Mouse (Mus musculus): ENCODE results near the gene Adam30.

Gene Adam30

DNA sequence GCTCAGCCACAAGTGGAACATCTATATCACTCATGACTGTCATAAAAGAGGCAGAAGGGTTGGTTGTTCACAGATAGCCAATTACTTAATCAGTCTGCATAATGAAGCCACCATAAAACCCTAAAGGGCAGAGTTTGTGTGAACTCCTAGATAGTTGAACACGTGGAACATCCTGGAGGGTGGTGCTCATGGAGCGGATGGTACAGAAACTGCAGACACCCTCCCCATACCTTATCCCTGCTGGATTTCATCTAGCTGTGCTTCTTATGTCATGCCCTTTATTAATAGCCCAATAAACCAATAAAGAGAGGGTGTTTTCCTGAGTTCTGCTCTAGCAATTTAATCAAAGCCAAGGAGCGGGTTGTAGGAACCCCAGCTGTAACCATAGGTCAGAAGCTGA, 27.3 kb downstream of the Adam30 start:
- no peak for DNase-seq

DNA sequence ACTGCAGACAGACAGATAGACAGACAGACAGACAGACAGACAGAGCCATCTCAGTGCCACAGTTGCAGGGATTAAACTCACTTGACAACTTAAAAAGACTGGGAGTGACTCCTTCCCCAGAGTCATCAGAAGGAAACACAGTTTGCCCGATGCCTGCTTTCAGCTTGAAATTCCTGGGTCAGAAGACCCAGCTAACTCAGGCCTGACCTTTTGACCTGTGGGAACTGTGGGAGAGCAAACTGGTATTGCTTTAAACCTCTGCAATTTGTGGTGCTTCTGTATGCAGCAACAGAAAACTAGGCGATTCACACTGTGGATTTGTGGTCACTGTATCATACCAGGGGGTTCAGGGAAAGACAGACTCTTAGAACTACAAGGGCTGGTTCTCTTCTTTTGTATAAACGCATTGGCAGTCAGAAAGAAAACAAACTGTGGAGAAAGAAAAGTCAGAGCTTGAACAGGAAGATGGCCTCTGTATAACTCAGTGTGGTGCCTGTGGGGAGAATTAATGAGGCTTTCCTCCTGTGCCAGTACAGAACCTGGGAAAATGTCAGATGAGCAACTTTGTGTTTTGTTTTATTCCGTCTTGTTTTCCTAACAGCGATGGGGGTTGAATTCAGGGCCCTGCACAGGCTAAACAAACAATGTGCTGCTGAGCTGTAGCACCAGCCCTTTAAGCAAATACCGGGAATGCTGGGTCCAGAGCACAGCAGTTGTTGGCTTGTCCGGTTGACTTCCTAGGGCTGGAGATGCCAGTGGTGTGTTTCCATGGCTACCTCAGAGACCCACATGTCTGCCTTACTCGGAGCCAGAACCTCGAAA, 37.5 kb downstream of the Adam30 start:
- peak; percentile 5 for DNase-seq

DNA sequence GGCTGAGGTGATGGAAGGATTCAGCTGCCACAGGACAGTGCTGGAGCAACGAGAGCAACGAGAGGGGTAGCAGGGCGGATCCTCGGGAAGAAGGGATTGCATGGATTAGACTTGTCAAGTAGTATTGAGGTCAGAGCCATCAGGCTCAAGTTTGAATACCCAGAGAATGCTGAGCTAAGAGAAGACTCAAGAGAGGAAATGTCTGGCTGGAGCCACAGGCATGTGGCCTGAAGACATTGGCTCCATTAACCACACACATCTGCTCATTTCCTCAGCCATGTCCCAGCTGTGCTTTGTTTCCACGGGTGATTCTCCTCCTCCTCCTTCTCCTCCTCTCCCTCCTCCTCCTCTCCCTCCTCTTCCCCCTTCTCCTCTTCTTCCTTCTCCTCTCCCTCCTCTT, 39.3 kb downstream of the Adam30 start:
- DNase-seq: no peak

DNA sequence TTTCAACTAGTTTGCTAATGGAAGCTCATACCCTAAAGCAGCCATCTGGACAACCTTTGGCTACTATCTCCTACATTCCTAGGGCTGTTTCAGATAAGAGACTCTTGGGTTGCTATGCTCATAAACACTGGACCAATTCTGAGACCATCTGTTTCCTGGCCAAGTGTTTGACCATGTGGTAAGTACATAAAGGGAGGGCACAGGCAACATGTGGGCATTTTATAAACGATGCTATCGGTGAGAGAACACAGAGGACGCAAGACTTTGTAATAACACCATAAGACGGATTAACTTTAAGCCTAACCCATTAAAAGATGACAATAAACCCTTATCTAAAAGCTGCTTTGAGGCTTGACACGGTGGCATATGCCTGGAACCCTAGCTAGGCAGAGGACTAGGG, 42.9 kb downstream of the Adam30 start:
- DNase-seq: no peak

DNA sequence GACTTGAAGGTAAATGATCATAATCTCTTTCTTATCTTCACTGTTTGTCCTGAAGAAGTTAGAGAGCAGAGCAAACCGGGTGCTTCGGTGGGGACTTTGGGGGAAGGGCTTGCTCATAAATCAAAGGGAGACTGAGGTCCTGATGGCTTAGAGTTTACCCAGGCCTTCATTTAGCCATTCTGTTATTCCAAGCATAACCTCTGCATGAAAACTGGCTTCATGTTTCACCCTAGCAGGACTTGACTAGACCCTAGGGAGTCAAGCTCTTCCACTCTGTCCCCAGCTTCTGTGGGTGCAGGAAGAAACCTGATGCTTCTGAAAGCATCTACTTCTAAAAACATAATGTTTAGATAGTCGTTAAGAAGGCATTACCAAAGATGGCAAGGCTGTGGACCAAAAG, 46.5 kb downstream of the Adam30 start:
- no peak for DNase-seq

DNA sequence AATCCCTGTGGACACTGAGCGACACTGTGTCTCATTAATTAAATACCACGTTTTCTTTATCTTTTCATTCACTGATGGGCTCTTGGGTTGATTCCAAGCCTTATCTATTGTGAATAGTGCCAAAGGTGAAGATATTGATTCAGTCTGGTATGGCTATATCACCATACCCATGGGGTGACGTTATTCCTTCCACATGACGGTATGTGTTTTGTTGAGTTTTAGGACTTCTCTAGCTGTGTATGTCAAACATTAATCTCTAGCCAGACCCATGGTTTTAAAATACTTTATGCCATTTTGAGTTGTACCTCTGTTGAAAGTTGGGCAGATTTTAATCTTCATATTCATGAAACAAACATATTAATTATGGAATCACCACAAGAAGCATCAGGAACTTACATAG, 48.7 kb downstream of the Adam30 start:
- no peak for DNase-seq

DNA sequence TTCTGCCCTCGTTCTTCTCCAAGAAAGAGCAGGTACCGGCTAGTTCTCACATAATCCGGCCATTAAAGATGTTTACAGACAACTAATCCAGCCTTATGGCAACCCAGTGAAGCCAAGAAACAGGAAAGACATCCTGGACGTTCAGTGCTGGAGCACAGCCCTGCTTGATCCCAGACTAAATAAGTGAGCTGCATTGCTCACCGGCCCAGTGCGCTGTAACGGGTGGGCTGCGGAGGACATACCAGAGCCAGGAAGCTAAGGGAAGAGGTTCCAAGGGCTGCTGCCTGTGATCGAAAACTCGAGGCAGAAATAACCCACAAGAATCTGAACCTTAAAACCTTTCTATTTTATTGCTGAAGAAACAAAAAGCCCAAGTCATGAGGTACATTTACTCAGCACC, 50.4 kb downstream of the Adam30 start:
- DNase-seq: no peak

DNA sequence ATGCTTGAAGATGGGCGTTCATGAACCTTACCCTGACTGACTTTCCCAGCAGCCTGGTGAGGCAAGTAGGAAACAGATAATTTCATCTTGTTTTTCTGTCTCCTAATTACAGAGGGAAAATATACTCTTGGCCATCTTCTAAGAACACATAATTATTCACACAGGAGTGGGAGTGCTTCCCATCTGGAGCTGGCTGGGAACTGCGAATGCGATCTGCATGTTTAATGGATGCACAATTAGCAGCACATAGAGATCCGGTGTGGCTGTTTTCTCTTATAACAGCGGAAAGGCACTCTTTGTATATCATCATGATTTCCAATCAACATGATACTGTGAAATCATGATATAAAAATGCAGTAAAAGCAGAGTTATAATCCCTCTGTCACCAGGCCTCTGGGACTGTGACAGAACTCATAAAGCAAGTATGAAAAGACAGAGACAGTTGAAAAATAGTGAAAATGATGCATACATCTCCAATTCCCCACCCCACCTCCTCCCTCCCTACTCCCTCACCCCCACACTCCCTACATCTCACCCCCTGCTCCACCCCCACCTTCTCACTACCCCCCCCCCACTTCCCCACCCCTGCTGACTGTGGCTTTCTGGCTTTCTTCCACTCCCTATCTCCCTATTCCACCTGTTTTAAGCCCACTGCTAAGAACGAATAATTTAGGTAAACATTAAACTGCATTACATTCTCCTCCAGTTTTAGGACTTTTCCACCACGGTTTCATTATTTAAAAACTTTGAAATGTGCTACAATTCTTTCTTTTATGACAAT, 51.1 kb downstream of the Adam30 start:
- no peak for DNase-seq

All from cerebellum, adult 9-10 months (tissue).